Mouse (Mus musculus): ENCODE results near the gene Tmcc3. TPM values are rescaled to one million over a fixed set of nuclear protein-coding genes. Genes with fewer than 3 reads are reported as not detected.
"Not testable (repeated sequence)": the region's sequence is repeated elsewhere in the genome, so short reads cannot be mapped to it uniquely, and the experiment has no call there.

The Tmcc3 gene
- total RNA-seq, 2 experiments from 2014 or later: 0.34 to 0.38 TPM

- ATAC-seq (replicated peaks; ENCODE audit: low FRiP score, poor library complexity, severe bottlenecking): no peak
Measured at GRCm38 (mm10) chr10:94527248-94527647, 215.5 kb downstream of the Tmcc3 start.

- no peak for ATAC-seq (replicated peaks; ENCODE audit: low FRiP score, poor library complexity, severe bottlenecking)
Measured at GRCm38 (mm10) chr10:94530079-94530478, 218.3 kb downstream of the Tmcc3 start.

- ATAC-seq (replicated peaks; ENCODE audit: low FRiP score, poor library complexity, severe bottlenecking): no peak
Measured at GRCm38 (mm10) chr10:94531482-94531881, 219.7 kb downstream of the Tmcc3 start.

- ATAC-seq (replicated peaks; ENCODE audit: low FRiP score, poor library complexity, severe bottlenecking): no peak
Measured at GRCm38 (mm10) chr10:94533081-94533724, 221.5 kb downstream of the Tmcc3 start.

GRCm38 (mm10) chr10:94538623-94539022, 226.9 kb downstream of the Tmcc3 start:
- ATAC-seq (replicated peaks; ENCODE audit: low FRiP score, poor library complexity, severe bottlenecking): not testable (repeated sequence)

GRCm38 (mm10) chr10:94540241-94540640, 228.5 kb downstream of the Tmcc3 start:
- ATAC-seq (replicated peaks; ENCODE audit: low FRiP score, poor library complexity, severe bottlenecking): no peak

GRCm38 (mm10) chr10:94543956-94544355, 232.2 kb downstream of the Tmcc3 start:
- ATAC-seq (replicated peaks; ENCODE audit: low FRiP score, poor library complexity, severe bottlenecking): no peak

GRCm38 (mm10) chr10:94544803-94545202, 233.1 kb downstream of the Tmcc3 start:
- no peak for ATAC-seq (replicated peaks; ENCODE audit: low FRiP score, poor library complexity, severe bottlenecking)

GRCm38 (mm10) chr10:94545259-94546019, 233.7 kb downstream of the Tmcc3 start:
- peak; percentile 45; the same call in 1 of the 2 replicates for ATAC-seq (replicated peaks; ENCODE audit: low FRiP score, poor library complexity, severe bottlenecking)

- no peak for ATAC-seq (replicated peaks; ENCODE audit: low FRiP score, poor library complexity, severe bottlenecking)
Measured at GRCm38 (mm10) chr10:94546617-94547016, 234.9 kb downstream of the Tmcc3 start.

GRCm38 (mm10) chr10:94549511-94550232, 237.9 kb downstream of the Tmcc3 start:
- ATAC-seq (replicated peaks; ENCODE audit: low FRiP score, poor library complexity, severe bottlenecking): no peak

- ATAC-seq (replicated peaks; ENCODE audit: low FRiP score, poor library complexity, severe bottlenecking): no peak
Measured at GRCm38 (mm10) chr10:94550649-94551048, 238.9 kb downstream of the Tmcc3 start.

GRCm38 (mm10) chr10:94551065-94551464, 239.3 kb downstream of the Tmcc3 start:
- no peak for ATAC-seq (replicated peaks; ENCODE audit: low FRiP score, poor library complexity, severe bottlenecking)

- no peak for ATAC-seq (replicated peaks; ENCODE audit: low FRiP score, poor library complexity, severe bottlenecking)
Measured at GRCm38 (mm10) chr10:94551511-94551910, 239.8 kb downstream of the Tmcc3 start.

- ATAC-seq (replicated peaks; ENCODE audit: low FRiP score, poor library complexity, severe bottlenecking): no peak
Measured at GRCm38 (mm10) chr10:94551924-94552523, 240.3 kb downstream of the Tmcc3 start.

GRCm38 (mm10) chr10:94555394-94555793, 243.6 kb downstream of the Tmcc3 start:
- ATAC-seq (replicated peaks; ENCODE audit: low FRiP score, poor library complexity, severe bottlenecking): no peak

GRCm38 (mm10) chr10:94557428-94558149, 245.8 kb downstream of the Tmcc3 start:
- ATAC-seq (replicated peaks; ENCODE audit: low FRiP score, poor library complexity, severe bottlenecking): no peak

GRCm38 (mm10) chr10:94558826-94559225, 247.1 kb downstream of the Tmcc3 start:
- no peak for ATAC-seq (replicated peaks; ENCODE audit: low FRiP score, poor library complexity, severe bottlenecking)

GRCm38 (mm10) chr10:94561351-94561750, 249.6 kb downstream of the Tmcc3 start:
- no peak for ATAC-seq (replicated peaks; ENCODE audit: low FRiP score, poor library complexity, severe bottlenecking)

- ATAC-seq (replicated peaks; ENCODE audit: low FRiP score, poor library complexity, severe bottlenecking): no peak
Measured at GRCm38 (mm10) chr10:94562188-94562587, 250.4 kb downstream of the Tmcc3 start.

Measured in erythroblast, adult 5-6 weeks (primary cell).